Mouse (Mus musculus): Measurements from ENCODE around the gene Abcc2. TPM values are rescaled to one million over a fixed set of nuclear protein-coding genes. Genes with fewer than 3 reads are reported as not detected.

Abcc2 gene
- polyA plus RNA-seq, 1 experiment from 2014 or later: not detected

Other genes starting within 250 kb of the Abcc2 start
- 0.21 and 0.22 TPM in 2 replicates for gene Nkx2-3, start 169.9 kb upstream of the Abcc2 start, polyA plus RNA-seq (2016; fragmentation: Nextera tagmentation; extraction: Ambion mirVana)
- gene Slc25a28, start 107.3 kb upstream of the Abcc2 start, polyA plus RNA-seq (2016; fragmentation: Nextera tagmentation; extraction: Ambion mirVana): 17.0 and 17.4 TPM in 2 replicates
- 10.5 and 12.5 TPM in 2 replicates for gene Entpd7, start 92.5 kb upstream of the Abcc2 start, polyA plus RNA-seq (2016; fragmentation: Nextera tagmentation; extraction: Ambion mirVana)
- 10.1 and 11.1 TPM in 2 replicates for gene Cutc, start 29.2 kb upstream of the Abcc2 start, polyA plus RNA-seq (2016; fragmentation: Nextera tagmentation; extraction: Ambion mirVana)
- gene Cox15, start 29.2 kb upstream of the Abcc2 start, polyA plus RNA-seq (2016; fragmentation: Nextera tagmentation; extraction: Ambion mirVana): 12.0 and 13.7 TPM in 2 replicates
- 14.5 and 16.9 TPM in 2 replicates for gene Dnmbp, start 158.0 kb downstream of the Abcc2 start, polyA plus RNA-seq (2016; fragmentation: Nextera tagmentation; extraction: Ambion mirVana)
- 0.20 and 0.26 TPM in 2 replicates for gene Cpn1, start 204.4 kb downstream of the Abcc2 start, polyA plus RNA-seq (2016; fragmentation: Nextera tagmentation; extraction: Ambion mirVana)
- gene Cyp2c23, start 247.0 kb downstream of the Abcc2 start, polyA plus RNA-seq (2016; fragmentation: Nextera tagmentation; extraction: Ambion mirVana): not detected in 2 replicates

Measured in hindbrain, embryonic 12.5 days (tissue).